Mouse (Mus musculus) cerebellum, adult 2 months (tissue): Measurements from ENCODE around the gene Otud4.

Experiments
- CTCF ChIP-seq: fragments of 200-500 bp; IDR thresholded peaks from 2 replicates; pipeline ENCODE4 v1.5.1; 2011; ENCODE audit warnings: low read depth, mild to moderate bottlenecking, control low read depth, low read length, moderate library complexity, borderline replicate concordance; ENCODE audit not compliant: insufficient read depth
- POLR2A ChIP-seq: fragments of 200-500 bp; IDR thresholded peaks from 2 replicates; pipeline ENCODE4 v1.6.1; 2011; ENCODE audit warnings: low read length, control low read depth, borderline replicate concordance; ENCODE audit not compliant: insufficient read depth

GRCm38 (mm10) chr8:79620489-79621276, 18.7 kb upstream of the Otud4 start:
- no peak for TF ChIP-seq POLR2A
- TF ChIP-seq CTCF = no peak
